Mouse (Mus musculus) forebrain, embryonic 11.5 days (tissue): ENCODE results near the gene Npas2. TPM values are rescaled to one million over a fixed set of nuclear protein-coding genes. Genes with fewer than 3 reads are reported as not detected.

Source experiments
- ATAC-seq: fragments of 200-750 bp; cut with Nextera tagmentation; replicated peaks from 2 replicates; pipeline ENCODE4 v1.8.0; 2017; ENCODE audit warnings: moderate TSS enrichment; ENCODE audit not compliant: low FRiP score
- DNase-seq: peaks from one replicate; pipeline ENCODE4 v3.0.0-alpha.2; 2017; ENCODE audit warnings: low spot score
- H3K27ac ChIP-seq: fragments of 300-500 bp; sonication (generic); 2 replicates; pipeline ENCODE4 v1.5.1; 2014; ENCODE audit warnings: low read depth, low read length
- H3K27me3 ChIP-seq: fragments of 300-500 bp; sonication (generic); 2 replicates; pipeline ENCODE4 v1.6.1; 2014; ENCODE audit warnings: mild to moderate bottlenecking, low read length, mixed read lengths; ENCODE audit not compliant: control insufficient read depth, insufficient read depth
- H3K36me3 ChIP-seq: fragments of 300-500 bp; sonication (generic); 2 replicates; pipeline ENCODE4 v1.6.1; 2014; ENCODE audit warnings: mild to moderate bottlenecking, low read length, moderate library complexity, mixed read lengths; ENCODE audit not compliant: control insufficient read depth, insufficient read depth
- H3K4me1 ChIP-seq: fragments of 300-500 bp; sonication (generic); replicated peaks from 2 replicates; pipeline ENCODE4 v1.6.1; 2014; ENCODE audit warnings: low read length, mixed read lengths; ENCODE audit not compliant: control insufficient read depth, insufficient read depth
- H3K4me2 ChIP-seq: fragments of 300-500 bp; sonication (generic); 2 replicates; pipeline ENCODE4 v1.6.1; 2014; ENCODE audit warnings: low read depth, mild to moderate bottlenecking, low read length, moderate library complexity, mixed read lengths; ENCODE audit not compliant: severe bottlenecking
- H3K4me3 ChIP-seq: fragments of 300-500 bp; sonication (generic); 2 replicates; pipeline ENCODE4 v1.5.1; 2014; ENCODE audit warnings: low read depth, low read length
- H3K9ac ChIP-seq: fragments of 300-500 bp; sonication (generic); 2 replicates; pipeline ENCODE4 v1.6.1; 2014; ENCODE audit warnings: low read length
- H3K9me3 ChIP-seq: fragments of 300-500 bp; sonication (generic); 2 replicates; pipeline ENCODE4 v1.6.1; 2016; ENCODE audit warnings: low read length, mixed read lengths; ENCODE audit not compliant: control insufficient read depth
- WGBS: fragments of 180-500 bp; shearing (Covaris S2); extraction: QIAGEN DNeasy Blood & Tissue Kit; methylation state at CpG from one replicate; pipeline ENCODE4 v1.1.7; 2014; 5-methylcytosine and 5-hydroxymethylcytosine counted together
- polyA plus RNA-seq: library from polyadenylated mRNA; unstranded; fragments of >200 nt; fragmentation: Nextera tagmentation; extraction: Ambion mirVana; gene quantifications from 2 replicates; pipeline ENCODE4 v1.2.1, GENCODE M21; 2014

Npas2 gene
- polyA plus RNA-seq, 1 experiment from 2014 or later = not detected

DNA sequence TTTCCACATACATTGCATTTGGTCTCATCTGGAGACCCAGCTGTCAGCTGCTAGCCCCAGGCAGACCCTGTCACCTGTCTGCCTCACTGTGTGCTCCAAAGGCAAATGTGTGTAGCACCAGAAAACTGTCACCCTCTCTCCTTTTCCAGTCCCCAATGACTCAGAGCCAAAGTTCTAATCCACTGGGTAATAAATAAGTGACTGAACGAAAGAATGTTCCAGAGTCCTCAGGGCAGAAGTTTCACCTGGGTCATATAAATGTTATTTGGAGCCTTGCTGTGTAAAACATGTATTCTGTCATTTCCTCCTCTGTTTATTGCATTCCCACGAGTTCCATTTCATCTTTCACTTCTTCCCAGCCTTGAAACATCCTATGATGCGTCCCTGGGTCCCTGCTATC, 66.1 kb downstream of the Npas2 start:
- H3K27me3 ChIP-seq = no peaks in the 10 kb centered on the region
- H3K4me2 ChIP-seq = no peak overlapping the region
- ATAC-seq = no peak
- no peaks in the 10 kb centered on the region; the same call in 1 of the 2 replicates for H3K9me3 ChIP-seq
- no peak overlapping the region for H3K4me3 ChIP-seq
- no peaks in the 10 kb centered on the region for H3K36me3 ChIP-seq
- no peak for DNase-seq
- no peaks in the 10 kb centered on the region for H3K4me1 ChIP-seq
- no peak overlapping the region for H3K27ac ChIP-seq
- no peak overlapping the region for H3K9ac ChIP-seq
- WGBS = 68% methylated on average over 3 of the region's 3 CpGs

DNA sequence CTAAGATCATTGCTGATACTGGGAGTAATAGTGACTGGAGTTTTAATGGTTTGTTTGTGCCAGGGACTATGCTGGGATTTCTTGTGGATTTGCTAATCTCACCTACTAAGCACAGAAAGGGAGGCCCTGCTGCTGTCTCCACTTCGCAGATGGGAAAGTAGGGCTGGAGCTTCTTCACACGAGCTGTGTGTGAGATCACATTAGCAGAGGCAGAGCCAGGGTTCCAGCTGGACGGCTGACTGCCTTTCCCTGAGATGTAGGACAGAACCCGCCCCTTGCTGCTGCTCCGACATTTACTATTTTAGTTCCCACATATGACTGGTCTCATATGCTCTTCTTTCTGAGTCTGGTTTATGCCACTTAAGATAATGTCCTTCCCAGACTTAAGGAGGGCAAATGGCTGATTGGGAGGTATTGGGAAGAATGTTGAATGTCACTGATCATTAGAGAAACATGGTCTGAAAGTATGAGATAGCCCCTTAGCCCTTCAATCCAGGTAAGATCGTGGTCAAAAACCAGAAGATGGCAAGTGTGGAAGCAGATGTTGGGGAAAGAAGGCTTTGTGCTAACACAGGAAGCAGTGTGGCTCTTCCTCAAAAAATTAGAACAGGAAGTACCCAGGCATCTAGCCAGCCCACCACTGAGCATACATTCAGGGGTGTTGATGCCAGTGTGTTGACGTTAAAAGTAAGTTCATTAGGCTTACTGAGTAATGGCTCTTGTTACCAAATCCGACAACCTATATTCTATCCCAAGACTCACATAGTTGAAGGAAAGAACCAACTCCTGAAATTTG, 66.8 kb downstream of the Npas2 start:
- H3K4me3 ChIP-seq = no peak overlapping the region
- H3K4me2 ChIP-seq = no peak overlapping the region
- no peaks in the 10 kb centered on the region for H3K27me3 ChIP-seq
- H3K36me3 ChIP-seq = no peaks in the 10 kb centered on the region
- 85% methylated on average over 8 of the region's 8 CpGs for WGBS
- H3K9ac ChIP-seq = no peak overlapping the region
- ATAC-seq (no peak), DNase-seq (no peak)
- H3K27ac ChIP-seq = no peak overlapping the region
- no peaks in the 10 kb centered on the region; the same call in 1 of the 2 replicates for H3K9me3 ChIP-seq
- no peaks in the 10 kb centered on the region for H3K4me1 ChIP-seq

DNA sequence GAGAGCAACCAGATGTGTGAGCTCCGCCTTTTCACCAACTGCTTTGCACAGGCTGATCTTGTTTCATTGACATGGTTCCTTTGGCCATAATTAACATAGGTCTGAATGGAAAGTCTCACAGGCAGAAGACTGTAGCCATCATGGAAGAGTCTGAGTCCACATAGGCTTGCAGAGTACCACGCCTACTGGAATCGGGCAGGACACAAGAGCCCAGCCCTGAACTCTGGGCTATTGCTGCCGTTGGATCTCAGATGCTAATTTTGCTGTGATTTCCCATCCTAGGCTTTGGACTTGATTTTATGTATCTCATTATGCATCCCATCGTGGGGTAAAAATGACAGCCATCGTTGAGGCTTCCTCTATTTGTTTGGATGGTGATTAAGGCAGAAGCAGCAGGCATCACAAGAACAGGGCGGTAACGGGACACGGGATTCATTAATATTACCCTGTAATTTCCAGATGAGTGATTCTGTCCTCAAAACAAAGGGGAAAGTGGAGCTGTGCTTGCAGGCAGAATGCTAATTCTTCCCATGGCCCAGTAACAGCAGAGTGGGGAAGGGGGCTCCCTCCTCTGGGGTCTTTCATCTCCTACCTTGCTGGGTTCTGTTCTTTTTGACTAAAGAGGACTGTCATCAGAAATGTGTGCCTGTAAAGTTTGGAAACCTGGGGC, 73.4 kb downstream of the Npas2 start:
- Histone ChIP-seq H3K9ac (no peak overlapping the region), H3K36me3 (no peaks in the 10 kb centered on the region), H3K4me1 (no peaks in the 10 kb centered on the region; the same call in 1 of the 2 replicates), H3K4me2 (no peak overlapping the region), H3K27ac (no peak overlapping the region), H3K9me3 (no peaks in the 10 kb centered on the region), H3K4me3 (no peak overlapping the region), H3K27me3 (no peaks in the 10 kb centered on the region)
- DNase-seq = peak; percentile 54
- WGBS = 53% methylated on average over 9 of the region's 9 CpGs
- ATAC-seq = peak; percentile 53

DNA sequence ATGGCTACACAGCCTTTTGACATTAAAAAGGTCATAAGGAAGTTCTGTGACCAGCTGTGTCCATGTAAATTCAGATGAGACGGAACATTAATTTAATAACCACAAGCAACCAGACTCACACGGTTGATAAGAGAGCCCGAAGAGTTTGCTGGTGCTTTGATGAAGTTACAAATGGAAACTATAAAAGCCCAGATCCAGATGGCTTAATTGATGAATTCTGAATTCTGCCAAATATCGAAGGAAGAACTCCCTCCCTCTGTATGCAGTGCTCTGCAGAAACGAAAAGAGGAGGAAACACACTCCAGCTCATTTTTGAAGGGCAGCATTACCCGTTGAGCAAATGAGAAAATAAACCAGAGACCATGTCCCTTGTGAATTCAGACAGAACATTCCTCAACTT, 79.4 kb downstream of the Npas2 start:
- Histone ChIP-seq H3K27ac (no peak overlapping the region), H3K4me1 (no peaks in the 10 kb centered on the region), H3K9ac (no peak overlapping the region), H3K4me2 (no peak overlapping the region), H3K36me3 (no peaks in the 10 kb centered on the region), H3K4me3 (no peak overlapping the region), H3K9me3 (no peaks in the 10 kb centered on the region; the same call in 1 of the 2 replicates), H3K27me3 (no peaks in the 10 kb centered on the region)
- ATAC-seq (no peak), DNase-seq (no peak)
- WGBS = 87% methylated on average over 6 of the region's 6 CpGs

DNA sequence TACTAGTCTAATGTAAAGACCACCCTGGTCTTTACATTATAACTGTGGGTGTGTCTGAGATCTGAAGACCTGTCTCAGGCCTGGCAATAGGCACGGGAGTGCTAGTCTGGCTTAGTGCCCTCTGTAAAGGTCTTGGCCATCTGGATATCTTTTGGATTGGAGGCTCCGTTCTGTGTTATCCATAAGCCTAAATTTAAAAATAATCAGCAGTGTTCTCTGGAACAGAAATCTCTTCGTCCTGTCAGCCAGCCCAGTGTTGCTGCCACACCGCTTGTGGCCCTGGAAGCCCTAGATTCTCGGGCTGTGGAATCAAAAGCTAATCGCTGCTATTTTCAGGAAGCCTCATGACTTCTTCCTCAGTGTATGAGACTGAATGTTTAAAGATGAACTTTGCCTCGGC, 86.9 kb downstream of the Npas2 start:
- DNase-seq (no peak), ATAC-seq (no peak)
- Histone ChIP-seq H3K4me2 (no peak overlapping the region), H3K9ac (no peak overlapping the region), H3K27ac (no peak overlapping the region), H3K27me3 (no peaks in the 10 kb centered on the region), H3K4me3 (no peak overlapping the region), H3K9me3 (no peaks in the 10 kb centered on the region; the same call in 1 of the 2 replicates), H3K36me3 (no peaks in the 10 kb centered on the region), H3K4me1 (no peaks in the 10 kb centered on the region)
- WGBS = 90% methylated on average over 7 of the region's 7 CpGs

DNA sequence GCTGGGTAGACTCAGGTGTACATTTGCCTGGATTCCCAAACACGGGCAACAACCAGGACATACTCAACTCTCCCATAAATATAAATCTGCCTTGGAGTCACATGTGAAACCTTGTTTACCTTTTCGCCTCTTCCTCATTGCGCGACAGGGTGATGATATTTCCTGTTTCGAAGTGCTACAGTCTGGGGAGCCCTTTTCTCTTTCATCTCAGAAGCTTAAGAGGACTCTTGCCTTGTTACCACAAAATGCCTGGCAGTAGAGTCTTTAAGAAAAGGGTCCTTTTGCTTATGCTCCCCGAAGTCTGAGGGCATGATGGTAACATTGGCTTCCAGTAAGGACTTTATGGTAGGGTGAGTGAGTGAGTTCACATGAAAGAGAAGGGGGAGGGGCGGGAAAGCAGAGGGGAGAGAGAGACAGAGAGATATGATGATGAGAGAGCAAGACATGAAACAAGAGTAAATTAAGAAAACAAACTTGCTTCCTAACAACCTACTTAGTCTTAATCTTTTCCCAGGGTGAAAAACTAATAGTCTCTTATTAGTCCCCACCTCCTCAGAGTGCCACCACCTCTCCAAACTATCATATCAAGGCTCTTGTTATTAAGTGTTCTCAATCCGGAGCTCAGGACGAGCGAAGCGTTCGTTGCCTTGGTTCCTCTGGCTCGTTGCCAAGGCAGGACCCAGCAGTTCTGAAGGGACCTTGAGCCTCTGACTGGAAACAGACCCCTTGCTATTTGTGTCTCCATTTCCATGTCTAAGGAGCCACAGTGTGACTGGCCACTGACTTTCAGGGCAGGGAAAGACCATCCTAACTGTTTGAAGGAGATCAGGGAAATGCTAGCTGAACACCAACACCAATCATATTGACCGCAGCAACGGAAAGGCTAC, 87.7 kb downstream of the Npas2 start:
- Histone ChIP-seq H3K4me2 (no peak overlapping the region), H3K36me3 (no peaks in the 10 kb centered on the region), H3K9me3 (no peaks in the 10 kb centered on the region; the same call in 1 of the 2 replicates), H3K4me3 (no peak overlapping the region), H3K27me3 (no peaks in the 10 kb centered on the region), H3K9ac (no peak overlapping the region), H3K4me1 (no peaks in the 10 kb centered on the region), H3K27ac (no peak overlapping the region)
- WGBS = 81% methylated on average over 15 of the region's 15 CpGs
- DNase-seq (no peak), ATAC-seq (no peak)

DNA sequence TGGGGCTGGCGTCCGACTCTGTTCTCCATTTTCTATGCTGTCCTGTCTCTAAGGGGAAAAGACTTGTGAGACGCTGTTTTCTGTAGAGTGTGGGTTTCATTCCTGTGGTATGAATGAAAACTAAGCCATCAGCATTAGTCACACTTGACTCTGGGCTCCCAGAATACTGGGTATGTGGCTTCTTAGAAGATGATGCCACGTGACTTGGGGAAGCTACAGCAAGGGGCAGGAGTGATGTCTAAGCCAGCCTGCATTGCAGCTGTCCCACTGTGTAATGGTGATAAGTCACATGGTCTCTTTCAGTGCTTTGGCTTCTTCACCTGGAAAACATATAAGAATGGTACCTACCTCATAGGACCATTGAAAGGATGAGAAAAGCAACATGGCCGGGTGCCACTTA, 88.4 kb downstream of the Npas2 start:
- WGBS = 90% methylated on average over 5 of the region's 5 CpGs
- no peak overlapping the region for H3K4me2 ChIP-seq
- no peak for DNase-seq
- no peaks in the 10 kb centered on the region for H3K4me1 ChIP-seq
- H3K27me3 ChIP-seq = no peaks in the 10 kb centered on the region
- no peak overlapping the region for H3K9ac ChIP-seq
- no peak overlapping the region for H3K27ac ChIP-seq
- no peak for ATAC-seq
- H3K4me3 ChIP-seq = no peak overlapping the region
- H3K36me3 ChIP-seq = no peaks in the 10 kb centered on the region
- H3K9me3 ChIP-seq = no peaks in the 10 kb centered on the region; the same call in 1 of the 2 replicates

DNA sequence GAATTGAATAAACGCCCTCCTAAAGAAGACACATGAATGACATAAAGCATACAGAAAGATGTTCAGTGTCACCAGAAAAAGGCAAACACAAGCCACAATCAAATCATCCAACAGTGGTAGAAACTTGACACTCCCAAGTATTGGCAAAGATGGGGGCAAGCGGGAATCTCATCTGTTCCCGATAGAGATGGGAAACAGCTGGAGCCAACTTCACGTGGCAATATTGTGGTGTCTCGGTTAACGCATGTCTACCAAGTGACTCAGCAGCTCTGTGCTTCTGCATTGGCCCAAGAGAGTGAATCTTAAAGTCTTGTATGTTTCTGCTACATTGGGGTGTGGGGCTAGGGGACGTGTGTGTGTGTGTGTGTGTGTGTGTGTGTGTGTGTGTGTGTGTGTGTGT, 89.8 kb downstream of the Npas2 start:
- ATAC-seq (no peak), DNase-seq (no peak)
- Histone ChIP-seq H3K4me2 (no peak overlapping the region), H3K27me3 (no peaks in the 10 kb centered on the region), H3K9me3 (no peaks in the 10 kb centered on the region), H3K4me1 (no peaks in the 10 kb centered on the region), H3K27ac (no peak overlapping the region), H3K36me3 (no peaks in the 10 kb centered on the region), H3K9ac (no peak overlapping the region), H3K4me3 (no peak overlapping the region)
- WGBS = 87% methylated on average over 7 of the region's 7 CpGs
